Mouse (Mus musculus) liver, embryonic 14.5 days (tissue): ENCODE measurements at regions not wholly inside any gene's neighbourhood (a gene's known extent, or its start where the extent isn't known, plus 50 kb on each side); places are given as distances from the start of the nearest gene placed in this dataset.

Experiments
- CTCF ChIP-seq: IDR thresholded peaks from 2 replicates; pipeline ENCODE4 v1.5.1; 2016; ENCODE audit warnings: antibody characterized with exemption, low read depth, control low read depth
- EP300 ChIP-seq: IDR thresholded peaks from 2 replicates; pipeline ENCODE4 v1.6.1; 2016; ENCODE audit warnings: antibody characterized with exemption, low read depth

DNA sequence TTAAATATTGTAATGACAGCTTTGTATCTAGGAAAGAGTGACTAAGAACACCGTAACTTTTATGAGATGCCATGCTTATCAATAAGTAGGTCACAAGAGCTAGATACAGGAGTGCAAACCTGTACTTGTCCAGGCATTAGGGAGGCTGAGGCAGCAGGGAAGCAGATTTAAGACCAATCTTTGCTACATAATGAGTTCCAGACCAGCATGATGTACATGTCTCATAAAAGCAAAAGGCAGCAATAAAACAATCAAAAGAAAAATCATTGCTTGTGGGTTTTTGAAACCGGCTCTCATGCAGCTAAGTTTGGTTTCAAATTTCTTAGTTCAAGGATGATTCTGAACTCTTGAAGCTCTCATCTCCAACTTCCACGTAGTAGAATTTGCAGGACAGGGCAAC lies 229.7 kb downstream of the Plod2 start:
- no peak for TF ChIP-seq CTCF
- TF ChIP-seq EP300 = no peak
